ENCODE assay signal across 9 mouse cellular contexts in genomic region chr10:17478761-17479632, GRCm38 (mm10).
A peak's percentile ranks its signal among the peaks of the same experiment; 100 is the strongest.
DNase-seq lines count a peak whose midpoint lies in the region; ATAC-seq and TF ChIP-seq lines count a peak whose summit lies in the region.
"Had no signal": no experiment of that assay in that cellular context is flagged by ENCODE, and none has a peak within 500 bp of the region (broad histone marks: within the 10 kb centered on the region; RNA-seq: fewer than 3 reads in every experiment).

No protein-coding gene starts in this region.

- H3K9me3 ChIP-seq in kidney, embryonic 15.5 days (replicated peaks): no peaks in the 10 kb centered on the region
- H3K9me3 ChIP-seq in forebrain, embryonic 13.5 days (replicated peaks): no peaks in the 10 kb centered on the region
- no peaks in the 10 kb centered on the region for H3K9me3 ChIP-seq in neural tube, embryonic 11.5 days (ENCODE audit: control insufficient read depth, low read length)
- H3K9me3 ChIP-seq: liver, embryonic 13.5 days had no signal

- no peak overlapping the region for H3K9ac ChIP-seq in kidney, embryonic 15.5 days
- peak overlapping the region; percentile 46; the same call in 1 of the 2 replicates for H3K9ac ChIP-seq in forebrain, embryonic 13.5 days
- no peak overlapping the region for H3K9ac ChIP-seq in neural tube, embryonic 11.5 days (ENCODE audit: low read length)
- H3K9ac ChIP-seq: liver, embryonic 13.5 days had no signal

- H3K4me3 ChIP-seq in kidney, embryonic 15.5 days (replicated peaks): no peak overlapping the region
- H3K4me3 ChIP-seq in kidney, adult 2 months (ENCODE audit: insufficient read depth, low read depth, low read length): no peak overlapping the region
- no peak overlapping the region; the same call in 1 of the 2 replicates for H3K4me3 ChIP-seq in forebrain, embryonic 13.5 days
- no peak overlapping the region for H3K4me3 ChIP-seq in neural tube, embryonic 11.5 days (ENCODE audit: low read depth, low read length)
- H3K4me3 ChIP-seq: liver, embryonic 13.5 days had no signal

- H3K36me3 ChIP-seq in kidney, embryonic 15.5 days: no peaks in the 10 kb centered on the region
- no peaks in the 10 kb centered on the region for H3K36me3 ChIP-seq in kidney, adult 2 months (ENCODE audit: control insufficient read depth, insufficient read depth, low read length)
- H3K36me3 ChIP-seq in forebrain, embryonic 13.5 days (ENCODE audit: poor library complexity, severe bottlenecking): no peaks in the 10 kb centered on the region
- H3K36me3 ChIP-seq in neural tube, embryonic 11.5 days (ENCODE audit: control insufficient read depth, insufficient read depth, low read length): no peaks in the 10 kb centered on the region
- H3K36me3 ChIP-seq: liver, embryonic 13.5 days had no signal

- TF ChIP-seq CTCF in kidney, adult 2 months (conservative IDR thresholded peaks at IDR 0.05; ENCODE audit: insufficient read depth, insufficient read length, low read depth, low read length): no peak

- H3K27me3 ChIP-seq in kidney, embryonic 15.5 days: no peaks in the 10 kb centered on the region
- H3K27me3 ChIP-seq in kidney, adult 2 months (replicated peaks; ENCODE audit: control insufficient read depth, insufficient read depth, low read length): no peaks in the 10 kb centered on the region
- no peaks in the 10 kb centered on the region for H3K27me3 ChIP-seq in forebrain, embryonic 13.5 days
- H3K27me3 ChIP-seq in neural tube, embryonic 11.5 days (ENCODE audit: control insufficient read depth, insufficient read depth, low read length): no peaks in the 10 kb centered on the region
- H3K27me3 ChIP-seq: liver, embryonic 13.5 days had no signal

- WGBS in kidney, embryonic 15.5 days: 39% methylated on average over 8 of the region's 8 CpGs
- WGBS in kidney, adult 2 months: 52% methylated on average over 8 of the region's 8 CpGs
- WGBS in forebrain, embryonic 13.5 days: 8% methylated on average over 8 of the region's 8 CpGs
- WGBS in neural tube, embryonic 11.5 days: 17% methylated on average over 8 of the region's 8 CpGs

- H3K27ac ChIP-seq in kidney, embryonic 15.5 days: no peak overlapping the region
- no peak overlapping the region for H3K27ac ChIP-seq in kidney, adult 2 months (ENCODE audit: insufficient read depth, low read depth, low read length)
- H3K27ac ChIP-seq in forebrain, embryonic 13.5 days: peak overlapping the region; percentile 79
- peak overlapping the region; percentile 40; the same call in 1 of the 2 replicates for H3K27ac ChIP-seq in neural tube, embryonic 11.5 days (ENCODE audit: low read depth, low read length)
- H3K27ac ChIP-seq: liver, embryonic 13.5 days had no signal

- H3K4me1 ChIP-seq in kidney, embryonic 15.5 days: no peaks in the 10 kb centered on the region
- no peaks in the 10 kb centered on the region for H3K4me1 ChIP-seq in kidney, adult 2 months (ENCODE audit: control insufficient read depth, insufficient read depth, low read length)
- H3K4me1 ChIP-seq in forebrain, embryonic 13.5 days: peaks cover 11% of the 10 kb centered on the region
- H3K4me1 ChIP-seq in neural tube, embryonic 11.5 days (ENCODE audit: control insufficient read depth, insufficient read depth, low read length): 0 out of 2 replicates have a peak, but pooled peaks cover 2% of the 10 kb centered on the region
- H3K4me1 ChIP-seq: liver, embryonic 13.5 days had no signal

- no peak overlapping the region for H3K4me2 ChIP-seq in kidney, embryonic 15.5 days
- H3K4me2 ChIP-seq in forebrain, embryonic 13.5 days: peak overlapping the region; percentile 48
- H3K4me2 ChIP-seq in neural tube, embryonic 11.5 days (ENCODE audit: low read depth): 0 out of 2 replicates have a peak overlapping the region, but pooled peaks have one; percentile 12
- H3K4me2 ChIP-seq: liver, embryonic 13.5 days had no signal

- TF ChIP-seq POLR2A in kidney, adult 2 months (IDR thresholded peaks at IDR 0.05; ENCODE audit: low read depth, low read length): no peak

- ATAC-seq in kidney, embryonic 15.5 days (replicated peaks; ENCODE audit: low FRiP score): 0 out of 2 replicates have a peak, but pooled peaks have one; percentile 74
- ATAC-seq in forebrain, embryonic 13.5 days: peak; percentile 96
- peak; percentile 92 for ATAC-seq in neural tube, embryonic 11.5 days (ENCODE audit: insufficient read depth, low FRiP score, low TSS enrichment)
- ATAC-seq in cerebellum, adult (ENCODE audit: insufficient number of reproducible peaks, low FRiP score, low TSS enrichment): no peak
- ATAC-seq in frontal cortex, adult (ENCODE audit: low TSS enrichment): no peak

- no peak for DNase-seq in kidney, adult 2 months
- peak; percentile 45 to 60 for DNase-seq in layer of hippocampus, postnatal 14 days (ENCODE audit: low spot score in 2 of 2)
- peak; percentile 65 for DNase-seq in neural tube, embryonic 11.5 days (ENCODE audit: low spot score)
- DNase-seq in spleen, postnatal 4 days (ENCODE audit: low spot score in 2 of 2): no peak
- DNase-seq: liver, embryonic 13.5 days had no signal

Comparison
In these comparisons a context has a peak if more than half of its experiments do, and no peak if none do; other contexts are left out.
1. ATAC-seq: peak in kidney, embryonic 15.5 days (single experiment), forebrain, embryonic 13.5 days (single experiment) and neural tube, embryonic 11.5 days (single experiment); none in cerebellum, adult (single experiment) and frontal cortex, adult (single experiment).
2. H3K27ac ChIP-seq: peak in forebrain, embryonic 13.5 days (single experiment) and neural tube, embryonic 11.5 days (single experiment); none in kidney, embryonic 15.5 days (single experiment) and kidney, adult 2 months (single experiment).
3. DNase-seq: peak in layer of hippocampus, postnatal 14 days (2 of 2) and neural tube, embryonic 11.5 days (single experiment); none in kidney, adult 2 months (single experiment) and spleen, postnatal 4 days (0 of 2).